Mouse (Mus musculus): ENCODE data around the gene Dda1.

- no peak for TF ChIP-seq CTCF (IDR thresholded peaks at IDR 0.05; ENCODE audit: control insufficient read depth, insufficient read depth, low read length)
- TF ChIP-seq POLR2A (IDR thresholded peaks at IDR 0.05; ENCODE audit: borderline replicate concordance, control insufficient read depth, low read depth, low read length): no peak
Measured at GRCm38 (mm10) chr8:71422121-71422520, 46.9 kb upstream of the Dda1 start.
